Mouse (Mus musculus) erythroblast, adult 5-6 weeks (primary cell): Measurements from ENCODE around the gene Bckdhb. TPM values are rescaled to one million over a fixed set of nuclear protein-coding genes. Genes with fewer than 3 reads are reported as not detected.

ENCODE experiments used
- total RNA-seq, 2 experiments: library from RNA; stranded (forward) in 1 of 2; stranded (reverse) in 1 of 2; fragments of 150-400 nt in 1 of 2; fragments of 200-764, 138-1000 nt in 1 of 2; gene quantifications; 2 replicates each; pipeline versions ENCODE4 v1.2.3 to v1.2.4; 2015 to 2017; ENCODE audit warnings: low replicate concordance in 2 of 2

Gene Bckdhb
- total RNA-seq, 2 experiments from 2014 or later: 5.0 to 12.6 TPM

Other genes starting within 250 kb of the Bckdhb start
- gene Elovl4, start 118.9 kb upstream of the Bckdhb start, total RNA-seq (2015; ENCODE audit: low replicate concordance): not detected in 2 replicates
- gene Elovl4, start 118.9 kb upstream of the Bckdhb start, total RNA-seq (2017; ENCODE audit: low replicate concordance): not detected in 2 replicates
- 7.9 and 15.0 TPM in 2 replicates for gene Ttk, start 90.5 kb upstream of the Bckdhb start, total RNA-seq (2015; ENCODE audit: low replicate concordance)
- 8.2 and 15.1 TPM in 2 replicates for gene Ttk, start 90.5 kb upstream of the Bckdhb start, total RNA-seq (2017; ENCODE audit: low replicate concordance)